ENCODE assay signal across 10 mouse cellular contexts in genomic region chr8:11788252-11788651, GRCm38 (mm10). TPM values are rescaled to one million over a fixed set of nuclear protein-coding genes. Genes with fewer than 3 reads are reported as not detected.
DNase-seq lines count a peak whose midpoint lies in the region; ATAC-seq lines count a peak whose summit lies in the region.
"Had no signal": no experiment of that assay in that cellular context is flagged by ENCODE, and none has a peak within 500 bp of the region (broad histone marks: within the 10 kb centered on the region; RNA-seq: fewer than 3 reads in every experiment).

No protein-coding gene starts in this region.

- WGBS in midbrain, embryonic 14.5 days: 69% methylated on average over 8 of the region's 8 CpGs
- WGBS in midbrain, embryonic 10.5 days: 81% methylated on average over 7 of the region's 8 CpGs

- no peaks in the 10 kb centered on the region for H3K27me3 ChIP-seq in midbrain, embryonic 14.5 days (ENCODE audit: control insufficient read depth, insufficient read depth, low read length)
- no peaks in the 10 kb centered on the region for H3K27me3 ChIP-seq in midbrain, embryonic 10.5 days (ENCODE audit: low read depth, poor library complexity, severe bottlenecking)
- H3K27me3 ChIP-seq: liver, embryonic 13.5 days had no signal

- H3K27ac ChIP-seq in midbrain, embryonic 14.5 days (replicated peaks; ENCODE audit: low read depth, low read length): no peak overlapping the region
- H3K27ac ChIP-seq in midbrain, embryonic 10.5 days (replicated peaks): no peak overlapping the region
- H3K27ac ChIP-seq: liver, embryonic 13.5 days had no signal

- no peak overlapping the region for H3K9ac ChIP-seq in midbrain, embryonic 14.5 days (replicated peaks; ENCODE audit: low read length)
- H3K9ac ChIP-seq: liver, embryonic 13.5 days had no signal

- intact Hi-C loops in gastrocnemius, postnatal 14 days (cut with DNase I; ENCODE audit: low total_unique reads): no loop called here

- no peaks in the 10 kb centered on the region for H3K9me3 ChIP-seq in midbrain, embryonic 14.5 days (ENCODE audit: control insufficient read depth, low read length)
- no peaks in the 10 kb centered on the region for H3K9me3 ChIP-seq in midbrain, embryonic 10.5 days (replicated peaks)
- H3K9me3 ChIP-seq: liver, embryonic 13.5 days had no signal

- DNase-seq in cerebellum, adult 11 months: peak; percentile 77
- DNase-seq in midbrain, embryonic 14.5 days: peak; percentile 39
- DNase-seq in midbrain, embryonic 10.5 days (ENCODE audit: low spot score): no peak
- peak; percentile 69 for DNase-seq in adrenal gland, postnatal 25 days
- peak; percentile 68 for DNase-seq in gastrocnemius, postnatal 14 days
- peak; percentile 58 to 72 for DNase-seq in lung, postnatal 4 days
- no peak for DNase-seq in left cerebral cortex, adult 11 months (ENCODE audit: low spot score)
- DNase-seq: liver, embryonic 13.5 days had no signal

- H3K4me3 ChIP-seq in midbrain, embryonic 14.5 days (replicated peaks; ENCODE audit: low read depth, low read length): no peak overlapping the region
- no peak overlapping the region for H3K4me3 ChIP-seq in midbrain, embryonic 10.5 days
- H3K4me3 ChIP-seq: liver, embryonic 13.5 days had no signal

- H3K36me3 ChIP-seq in midbrain, embryonic 14.5 days (ENCODE audit: control insufficient read depth, insufficient read depth, low read length): peaks cover 57% of the 10 kb centered on the region
- H3K36me3 ChIP-seq in midbrain, embryonic 10.5 days: peaks cover 90% of the 10 kb centered on the region

- ATAC-seq in cerebellum, adult (ENCODE audit: insufficient number of reproducible peaks, low FRiP score, low TSS enrichment): no peak
- ATAC-seq in midbrain, embryonic 14.5 days (ENCODE audit: low FRiP score, low TSS enrichment): no peak

- no peak overlapping the region for H3K4me2 ChIP-seq in midbrain, embryonic 14.5 days (ENCODE audit: low read length)
- H3K4me2 ChIP-seq: liver, embryonic 13.5 days had no signal

- H3K4me1 ChIP-seq in midbrain, embryonic 14.5 days (ENCODE audit: control insufficient read depth, insufficient read depth, low read length): no peaks in the 10 kb centered on the region
- no peaks in the 10 kb centered on the region for H3K4me1 ChIP-seq in midbrain, embryonic 10.5 days

RNA-seq across cellular contexts. Expression of gene Tex29, which starts 52.0 kb away (rescaled TPM):
- polyA plus RNA-seq in midbrain, embryonic 14.5 days (2014; fragmentation: Nextera tagmentation; extraction: Ambion mirVana): not detected in 2 replicates
- 0.20 TPM in 1 of 2 replicates, not detected in the other for polyA plus RNA-seq in midbrain, embryonic 10.5 days (2016; fragmentation: Nextera tagmentation; extraction: Ambion mirVana)
- total RNA-seq in adrenal gland, postnatal 25 days (2021): not detected in 2 replicates
- total RNA-seq in gastrocnemius, postnatal 14 days (2021): not detected
- polyA plus RNA-seq: C2C12; liver, embryonic 13.5 days had no signal

Comparison
In these comparisons a context has a peak if more than half of its experiments do, and no peak if none do; other contexts are left out.
1. DNase-seq: peak in cerebellum, adult 11 months (single experiment), midbrain, embryonic 14.5 days (single experiment), adrenal gland, postnatal 25 days (single experiment), gastrocnemius, postnatal 14 days (single experiment) and lung, postnatal 4 days (2 of 2); none in midbrain, embryonic 10.5 days (single experiment) and left cerebral cortex, adult 11 months (single experiment).